Mouse (Mus musculus) left cerebral cortex, adult 11 months (tissue): ENCODE data around the gene Osbpl9.

Experiments used
- DNase-seq: peaks from one replicate; pipeline ENCODE4 v3.0.0; 2022; ENCODE audit warnings: low spot score

The Osbpl9 gene

GRCm38 (mm10) chr4:109103145-109103883 lies 98.8 kb downstream of the Osbpl9 start:
- no peak for DNase-seq

- no peak for DNase-seq
Measured at GRCm38 (mm10) chr4:109102574-109102973, 99.5 kb downstream of the Osbpl9 start.

- DNase-seq, result no peak
Measured at GRCm38 (mm10) chr4:109098861-109099260, 103.2 kb downstream of the Osbpl9 start.

- no peak for DNase-seq
Measured at GRCm38 (mm10) chr4:109094269-109094668, 107.8 kb downstream of the Osbpl9 start.

- no peak for DNase-seq
Measured at GRCm38 (mm10) chr4:109092344-109092743, 109.7 kb downstream of the Osbpl9 start.

GRCm38 (mm10) chr4:109091241-109091777 lies 110.8 kb downstream of the Osbpl9 start:
- no peak for DNase-seq

GRCm38 (mm10) chr4:109089999-109090398 lies 112.1 kb downstream of the Osbpl9 start:
- DNase-seq, result no peak

- DNase-seq, result no peak
Measured at GRCm38 (mm10) chr4:109089171-109089570, 112.9 kb downstream of the Osbpl9 start.

- no peak for DNase-seq
Measured at GRCm38 (mm10) chr4:109080118-109080517, 122.0 kb downstream of the Osbpl9 start.

GRCm38 (mm10) chr4:109079676-109080075 lies 122.4 kb downstream of the Osbpl9 start:
- DNase-seq, result no peak

- DNase-seq, result no peak
Measured at GRCm38 (mm10) chr4:109078941-109079340, 123.1 kb downstream of the Osbpl9 start.

GRCm38 (mm10) chr4:109073296-109073695 lies 128.8 kb downstream of the Osbpl9 start:
- DNase-seq, result no peak

GRCm38 (mm10) chr4:109072891-109073290 lies 129.2 kb downstream of the Osbpl9 start:
- no peak for DNase-seq

- no peak for DNase-seq
Measured at GRCm38 (mm10) chr4:109065714-109066113, 136.4 kb downstream of the Osbpl9 start.

GRCm38 (mm10) chr4:109064941-109065340 lies 137.1 kb downstream of the Osbpl9 start:
- no peak for DNase-seq

- DNase-seq, result no peak
Measured at GRCm38 (mm10) chr4:109059255-109059821, 142.7 kb downstream of the Osbpl9 start.

GRCm38 (mm10) chr4:109057640-109058039 lies 144.4 kb downstream of the Osbpl9 start:
- DNase-seq, result no peak

- no peak for DNase-seq
Measured at GRCm38 (mm10) chr4:109056351-109056750, 145.7 kb downstream of the Osbpl9 start.

- DNase-seq, result no peak
Measured at GRCm38 (mm10) chr4:109054003-109054402, 148.1 kb downstream of the Osbpl9 start.

GRCm38 (mm10) chr4:109052282-109052681 lies 149.8 kb downstream of the Osbpl9 start:
- no peak for DNase-seq

GRCm38 (mm10) chr4:109048258-109048657 lies 153.8 kb downstream of the Osbpl9 start:
- no peak for DNase-seq

- DNase-seq, result no peak
Measured at GRCm38 (mm10) chr4:109043756-109044155, 158.3 kb downstream of the Osbpl9 start.

GRCm38 (mm10) chr4:109043294-109043693 lies 158.8 kb downstream of the Osbpl9 start:
- DNase-seq, result no peak
